Mouse (Mus musculus) frontal cortex, postnatal 10 days (tissue): ENCODE results near the gene Tbl3.
"Not testable (repeated sequence)": the region's sequence is repeated elsewhere in the genome, so short reads cannot be mapped to it uniquely, and the experiment has no call there.

Experiments
- DNase-seq, 2 experiments: peaks; one replicate each; pipeline ENCODE4 v3.0.0; 2022; ENCODE audit warnings: low spot score in 2 of 2, mixed read lengths in 1 of 2

Gene Tbl3

DNA sequence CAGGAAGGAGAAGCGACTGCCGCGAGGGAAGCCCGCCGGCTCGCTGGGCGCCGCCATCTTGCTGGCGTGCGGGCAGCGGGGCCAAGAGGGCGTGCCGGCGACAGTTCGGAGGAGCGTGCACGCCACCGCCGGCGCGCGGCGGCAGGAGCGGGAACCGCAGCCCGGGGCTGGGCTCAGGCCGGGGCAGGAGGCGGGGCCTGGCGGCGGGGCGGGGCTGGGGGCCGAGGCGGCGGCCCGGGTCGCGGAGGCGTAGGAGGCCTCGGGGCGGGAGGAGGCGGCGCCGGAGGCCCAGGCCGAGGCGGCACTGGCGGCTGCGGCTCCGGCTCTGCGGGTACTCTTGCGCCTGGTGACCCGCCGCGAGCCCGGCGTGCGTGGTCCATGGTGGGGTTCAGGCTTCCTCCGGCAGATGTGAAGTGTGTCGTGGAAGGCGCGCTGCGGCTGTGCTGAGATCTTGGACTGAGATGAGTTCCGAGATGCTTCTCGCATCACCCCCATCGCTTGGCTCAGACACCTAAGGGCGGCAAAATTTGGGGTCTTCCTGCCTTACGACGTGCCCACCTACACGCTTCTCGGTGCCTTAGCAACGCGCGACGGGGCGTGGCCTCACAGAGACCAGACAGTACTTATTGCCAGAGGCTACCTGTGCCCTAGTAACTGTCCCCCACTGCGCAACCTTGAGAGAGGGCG is 11.3 kb downstream of the Tbl3 start, which contains the start of the genes Gfer and Noxo1:
Gene Gfer, minus strand, starts transcription at position 146 of the 687 bp plus-strand sequence.
Gene Noxo1, plus strand, starts transcription at position 224 of the 687 bp plus-strand sequence.
- DNase-seq: peak; percentile 67 to 86

DNA sequence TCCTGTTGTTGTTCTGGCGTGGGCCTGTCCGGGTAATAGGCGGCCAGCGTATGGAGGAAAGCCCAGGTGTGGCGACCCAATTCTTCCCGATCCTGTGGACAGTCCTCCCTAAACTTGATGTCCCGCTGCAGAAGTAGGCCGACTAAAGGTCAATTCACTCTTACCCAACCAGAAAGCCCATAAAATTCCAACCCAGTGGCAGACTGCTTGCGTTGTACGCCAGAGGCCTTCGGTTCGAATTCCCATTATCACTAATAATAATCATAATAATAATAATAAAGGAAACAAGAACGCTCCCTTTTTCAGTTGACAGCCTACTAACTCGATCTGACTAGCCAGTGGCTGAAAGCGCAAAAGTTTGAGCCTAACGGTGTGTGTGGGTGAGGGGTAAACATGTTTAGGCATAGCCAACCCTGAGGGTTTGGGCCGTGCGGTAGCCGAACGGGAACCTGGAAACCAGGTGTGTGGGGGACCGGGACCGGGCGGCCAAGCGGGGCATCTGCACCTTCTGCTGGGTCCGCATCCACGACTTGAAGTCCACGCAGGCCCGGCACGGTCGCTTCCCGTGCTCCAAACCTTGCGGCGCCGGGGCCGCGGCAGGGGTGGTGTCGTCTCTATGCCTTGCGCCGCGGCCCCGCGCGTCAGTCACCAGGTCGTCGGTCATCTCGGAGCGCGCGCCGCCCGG is 12.0 kb downstream of the Tbl3 start:
- DNase-seq: no peak

DNA sequence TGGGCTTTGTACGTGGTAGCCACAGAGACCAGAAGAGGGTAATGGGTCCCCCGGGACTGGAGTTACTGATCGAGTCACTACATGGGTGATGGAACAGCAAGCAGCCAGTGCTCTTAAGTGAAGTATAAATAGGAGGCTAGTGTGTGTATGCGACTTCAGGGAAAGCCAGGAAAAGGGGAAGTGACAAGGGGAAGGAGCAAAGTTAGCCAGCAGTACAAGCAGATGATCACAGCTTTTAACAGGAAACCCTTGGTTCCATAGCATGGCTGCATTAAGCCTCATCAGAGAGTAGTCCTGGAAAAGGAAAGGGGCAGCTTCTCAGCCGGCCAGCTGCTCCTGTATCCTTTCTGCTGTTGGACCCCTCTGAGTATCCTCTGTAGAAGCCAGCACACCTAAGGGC is 15.1 kb downstream of the Tbl3 start:
- DNase-seq: no peak

GRCm38 (mm10) chr17:24689251-24690081 is 18.0 kb downstream of the Tbl3 start, which contains the start of gene Syngr3:
Gene Syngr3 (minus strand): TSS chr17:24689955.
- DNase-seq: peak in 1 of 2 experiments; percentile 53

GRCm38 (mm10) chr17:24687599-24687998 is 19.9 kb downstream of the Tbl3 start:
- DNase-seq: no peak

DNA sequence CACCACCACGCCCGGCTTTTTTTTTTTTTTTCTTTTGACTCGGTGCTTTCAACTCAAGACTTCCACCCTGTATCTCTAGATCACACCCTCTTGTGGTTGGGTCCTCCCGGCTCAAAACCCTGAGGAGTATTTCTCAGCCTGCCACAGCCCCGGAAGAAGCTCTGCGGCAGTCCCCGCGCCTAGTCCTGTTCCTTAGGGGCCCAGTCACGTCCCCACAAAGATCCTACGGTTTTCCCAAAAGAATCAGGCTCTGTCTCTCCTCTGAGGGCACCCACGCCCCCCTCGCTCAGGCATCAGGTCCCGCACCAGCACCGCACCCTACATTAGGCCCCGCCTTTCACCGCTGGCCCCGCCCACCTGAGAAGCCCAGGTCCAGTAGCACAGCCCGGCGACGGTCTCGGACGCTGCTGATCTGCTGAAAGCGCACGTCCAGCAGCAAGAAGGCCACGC is 20.3 kb downstream of the Tbl3 start:
- no peak for DNase-seq

GRCm38 (mm10) chr17:24686514-24686913 is 20.9 kb downstream of the Tbl3 start:
- no peak for DNase-seq

GRCm38 (mm10) chr17:24677500-24678080 is 29.9 kb downstream of the Tbl3 start:
- DNase-seq: no peak

DNA sequence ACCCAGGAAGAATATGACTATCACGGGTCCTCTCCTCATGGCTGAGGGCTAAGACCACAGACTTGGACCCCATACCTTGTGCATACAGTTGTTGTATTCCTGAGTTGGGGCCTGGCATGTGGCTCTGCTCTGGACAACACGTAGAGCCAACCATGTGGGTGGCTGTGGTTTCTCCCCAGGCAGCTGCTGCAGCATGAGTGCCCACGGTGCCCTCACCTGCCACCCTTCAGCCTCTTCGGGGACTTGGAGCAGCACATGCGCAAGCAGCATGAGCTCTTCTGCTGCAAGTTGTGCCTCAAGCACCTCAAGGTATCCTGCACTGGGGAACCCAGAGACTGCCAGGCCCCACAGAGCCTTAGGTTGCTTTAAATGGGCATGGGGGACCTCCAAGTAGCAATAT is 30.6 kb downstream of the Tbl3 start:
- DNase-seq: no peak

DNA sequence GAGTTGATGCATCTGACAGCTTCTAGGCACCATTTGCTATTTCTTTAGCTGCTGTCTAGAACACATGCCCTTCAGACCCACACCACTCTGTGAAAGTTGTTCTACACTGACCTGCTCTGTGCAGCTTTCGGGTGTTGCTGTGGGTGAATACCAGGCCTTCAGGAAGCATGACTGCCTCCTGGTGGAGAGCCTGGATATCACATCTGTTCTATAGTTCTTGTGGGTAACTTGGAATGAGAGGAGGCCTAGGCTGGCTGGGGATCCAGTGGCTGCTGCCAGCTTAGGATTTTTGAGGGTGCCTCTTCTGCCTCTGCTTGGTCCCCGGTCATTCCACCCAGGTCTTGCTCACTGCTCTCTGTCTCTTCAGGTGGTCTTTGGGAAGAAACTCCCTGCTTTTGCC is 31.3 kb downstream of the Tbl3 start:
- peak in 1 of 2 experiments; percentile 61 for DNase-seq

- DNase-seq: no peak
These were observed 33.2 kb downstream of the Tbl3 start for GRCm38 (mm10) chr17:24674277-24674676.

- DNase-seq: no peak
These were observed 35.3 kb downstream of the Tbl3 start for GRCm38 (mm10) chr17:24672141-24672540.

DNA sequence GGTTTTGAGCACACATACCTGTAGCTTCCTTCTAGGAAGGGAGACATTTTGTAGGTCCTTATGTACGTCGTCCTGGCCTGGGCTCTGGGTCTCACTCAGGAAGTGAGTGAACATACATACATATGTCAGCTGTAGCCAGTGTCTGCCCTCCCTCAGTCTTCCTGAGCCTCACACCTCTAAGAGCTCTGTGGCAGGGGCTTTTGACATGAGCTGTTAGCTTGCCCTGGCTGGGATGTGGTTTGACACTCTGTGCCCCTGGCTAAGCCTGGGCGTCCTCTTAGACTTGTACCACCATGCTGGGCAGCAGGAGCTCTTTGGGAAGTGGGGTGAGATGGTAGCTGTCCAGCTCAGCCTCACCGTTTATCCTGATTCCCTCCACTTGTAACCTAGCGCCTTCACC is 36.1 kb downstream of the Tbl3 start:
- DNase-seq: no peak

GRCm38 (mm10) chr17:24670246-24670844 is 37.1 kb downstream of the Tbl3 start:
- DNase-seq: no peak

- DNase-seq: peak; percentile 88 to 94
These were observed 37.8 kb downstream of the Tbl3 start, which contains the start of gene Zfp598 for GRCm38 (mm10) chr17:24669545-24670245. Gene Zfp598 (plus strand): TSS chr17:24669687.

- not testable (repeated sequence) for DNase-seq
These were observed 38.3 kb downstream of the Tbl3 start for GRCm38 (mm10) chr17:24669214-24669544.

GRCm38 (mm10) chr17:24667416-24667815 is 40.0 kb downstream of the Tbl3 start:
- no peak for DNase-seq

DNA sequence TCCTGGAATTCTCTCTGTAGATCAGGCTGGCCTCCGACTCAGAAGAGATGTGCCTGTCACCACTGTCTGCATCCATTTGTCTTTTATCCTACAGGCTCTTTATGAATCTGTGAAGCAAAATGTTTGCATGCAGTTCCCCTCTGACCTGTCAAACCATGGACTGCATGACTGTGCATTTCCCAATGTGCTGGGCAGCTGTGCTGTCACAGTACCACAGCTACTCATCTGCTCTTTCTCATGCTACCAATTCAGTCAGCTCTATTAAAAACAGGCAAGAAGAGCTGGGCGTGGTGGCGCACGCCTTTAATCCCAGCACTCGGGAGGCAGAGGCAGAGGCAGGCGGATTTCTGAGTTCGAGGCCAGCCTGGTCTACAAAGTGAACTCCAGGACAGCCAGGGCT is 40.4 kb downstream of the Tbl3 start:
- DNase-seq: not testable (repeated sequence)

DNA sequence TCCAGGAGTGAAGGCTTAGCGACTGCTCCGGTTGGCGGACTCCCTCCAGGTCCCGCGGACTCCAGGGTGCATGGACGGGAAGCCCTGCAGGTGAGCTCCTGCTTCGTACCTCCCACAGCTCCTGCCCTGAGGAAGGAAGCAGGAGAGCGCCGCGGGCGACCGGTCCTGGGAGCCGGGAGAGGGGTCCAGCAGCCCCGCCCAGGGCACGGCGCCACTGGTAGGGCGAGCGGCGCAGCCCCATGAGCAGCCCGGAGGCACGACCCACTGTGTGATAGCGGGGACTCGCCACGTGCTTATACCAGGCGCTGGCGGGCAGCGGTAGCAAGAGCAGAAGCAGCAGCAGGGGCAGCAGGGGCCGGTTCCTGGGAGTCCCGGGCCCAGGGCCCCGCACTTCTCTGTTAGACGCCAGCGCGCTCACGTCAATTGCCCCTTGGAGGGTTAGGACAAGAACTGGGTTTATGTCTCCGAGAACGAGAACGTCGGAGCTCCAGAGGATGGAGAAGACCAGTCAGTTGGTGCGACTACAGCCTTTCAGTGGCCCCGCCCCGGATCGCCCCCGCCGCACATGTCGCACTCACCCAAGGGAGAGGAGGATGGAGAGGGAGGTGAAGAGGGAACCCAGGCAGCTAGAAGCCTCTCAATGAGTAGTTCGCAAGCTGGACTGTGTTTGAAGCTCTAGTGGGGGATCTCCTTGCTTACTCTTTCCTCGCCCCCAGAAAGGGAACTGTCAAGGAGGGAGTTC is 49.3 kb downstream of the Tbl3 start, which contains the start of gene Npw:
Gene Npw, minus strand, starts transcription at position 441 of the 742 bp plus-strand sequence.
- no peak for DNase-seq

GRCm38 (mm10) chr17:24654969-24655368 is 52.5 kb downstream of the Tbl3 start:
- no peak for DNase-seq
